Mouse (Mus musculus) hindbrain, embryonic 16.5 days (tissue): ENCODE results near the gene Rasgef1c. TPM values are rescaled to one million over a fixed set of nuclear protein-coding genes. Genes with fewer than 3 reads are reported as not detected.

Experiments
- ATAC-seq: fragments of 200-750 bp; cut with Nextera tagmentation; 2 replicates; pipeline ENCODE4 v1.8.0; 2017; ENCODE audit warnings: moderate TSS enrichment, moderate library complexity
- H3K27ac ChIP-seq: fragments of 300-500 bp; sonication (generic); 2 replicates; pipeline ENCODE4 v1.5.1; 2014; ENCODE audit warnings: low read depth, mild to moderate bottlenecking, control low read depth, low read length, moderate library complexity
- H3K27me3 ChIP-seq: fragments of 300-500 bp; sonication (generic); replicated peaks from 2 replicates; pipeline ENCODE4 v1.6.1; 2014; ENCODE audit warnings: low read length; ENCODE audit not compliant: control insufficient read depth, insufficient read depth
- H3K36me3 ChIP-seq: fragments of 300-500 bp; sonication (generic); 2 replicates; pipeline ENCODE4 v1.6.1; 2014; ENCODE audit warnings: mild to moderate bottlenecking, low read length, moderate library complexity, mixed read lengths; ENCODE audit not compliant: control insufficient read depth, insufficient read depth
- H3K4me1 ChIP-seq: fragments of 300-500 bp; sonication (generic); 2 replicates; pipeline ENCODE4 v1.6.1; 2014; ENCODE audit warnings: low read depth, low read length; ENCODE audit not compliant: control insufficient read depth, insufficient read depth
- H3K4me2 ChIP-seq: fragments of 300-500 bp; sonication (generic); 2 replicates; pipeline ENCODE4 v1.6.1; 2014; ENCODE audit warnings: mild to moderate bottlenecking, low read length, control low read depth, moderate library complexity
- H3K4me3 ChIP-seq: fragments of 300-500 bp; sonication (generic); 2 replicates; pipeline ENCODE4 v1.5.1; 2014; ENCODE audit warnings: mild to moderate bottlenecking, low read length, control low read depth, moderate library complexity
- H3K9ac ChIP-seq: fragments of 300-500 bp; sonication (generic); 2 replicates; pipeline ENCODE4 v1.6.1; 2014; ENCODE audit warnings: low read depth, mild to moderate bottlenecking, control low read depth, low read length, moderate library complexity
- H3K9me3 ChIP-seq: fragments of 300-500 bp; sonication (generic); 2 replicates; pipeline ENCODE4 v1.6.1; 2014; ENCODE audit warnings: mild to moderate bottlenecking, low read length, moderate library complexity; ENCODE audit not compliant: control insufficient read depth
- WGBS: fragments of 180-500 bp; shearing (Covaris S2); extraction: QIAGEN DNeasy Blood & Tissue Kit; methylation state at CpG from one replicate; pipeline ENCODE4 v1.1.7; 2014; 5-methylcytosine and 5-hydroxymethylcytosine counted together
- polyA plus RNA-seq: library from polyadenylated mRNA; unstranded; fragments of >200 nt; fragmentation: Nextera tagmentation; extraction: Ambion mirVana; gene quantifications from 2 replicates; pipeline ENCODE4 v1.2.1, GENCODE M21; 2015

The Rasgef1c gene
- polyA plus RNA-seq, 1 experiment from 2014 or later = 34.7 TPM

GRCm38 (mm10) chr11:49996398-49996797 lies 94.8 kb downstream of the Rasgef1c start:
- Histone ChIP-seq H3K36me3 (no peaks in the 10 kb centered on the region), H3K4me3 (no peak overlapping the region), H3K9me3 (no peaks in the 10 kb centered on the region), H3K4me1 (no peaks in the 10 kb centered on the region), H3K9ac (no peak overlapping the region), H3K4me2 (no peak overlapping the region), H3K27ac (no peak overlapping the region), H3K27me3 (no peaks in the 10 kb centered on the region)
- ATAC-seq = no peak
- WGBS = 77% methylated on average over 4 of the region's 4 CpGs

- Histone ChIP-seq H3K4me1 (no peaks in the 10 kb centered on the region), H3K27ac (no peak overlapping the region), H3K9ac (no peak overlapping the region), H3K9me3 (no peaks in the 10 kb centered on the region), H3K36me3 (no peaks in the 10 kb centered on the region), H3K4me3 (no peak overlapping the region), H3K4me2 (no peak overlapping the region), H3K27me3 (no peaks in the 10 kb centered on the region)
- ATAC-seq = no peak
- 91% methylated on average over 5 of the region's 5 CpGs for WGBS
These were observed 95.7 kb downstream of the Rasgef1c start for GRCm38 (mm10) chr11:49997321-49997720.

- no peak overlapping the region for H3K4me3 ChIP-seq
- H3K36me3 ChIP-seq = no peaks in the 10 kb centered on the region
- H3K9me3 ChIP-seq = no peaks in the 10 kb centered on the region
- no peak overlapping the region for H3K4me2 ChIP-seq
- H3K9ac ChIP-seq = no peak overlapping the region
- H3K4me1 ChIP-seq = no peaks in the 10 kb centered on the region; the same call in 1 of the 2 replicates
- WGBS = 94% methylated on average over 4 of the region's 4 CpGs
- no peaks in the 10 kb centered on the region for H3K27me3 ChIP-seq
- no peak for ATAC-seq
- no peak overlapping the region for H3K27ac ChIP-seq
These were observed 101.2 kb downstream of the Rasgef1c start for GRCm38 (mm10) chr11:50002853-50003252.

- H3K4me3 ChIP-seq = no peak overlapping the region
- no peak overlapping the region for H3K4me2 ChIP-seq
- no peaks in the 10 kb centered on the region; the same call in 1 of the 2 replicates for H3K4me1 ChIP-seq
- no peak overlapping the region for H3K9ac ChIP-seq
- H3K36me3 ChIP-seq = no peaks in the 10 kb centered on the region
- 67% methylated on average over 10 of the region's 10 CpGs for WGBS
- H3K9me3 ChIP-seq = no peaks in the 10 kb centered on the region
- no peaks in the 10 kb centered on the region; the same call in 1 of the 2 replicates for H3K27me3 ChIP-seq
- ATAC-seq = no peak
- no peak overlapping the region for H3K27ac ChIP-seq
These were observed 106.1 kb downstream of the Rasgef1c start for GRCm38 (mm10) chr11:50007776-50008175.

GRCm38 (mm10) chr11:50008231-50008630 lies 106.6 kb downstream of the Rasgef1c start:
- ATAC-seq = no peak
- H3K36me3 ChIP-seq = no peaks in the 10 kb centered on the region
- 20% methylated on average over 5 of the region's 5 CpGs for WGBS
- no peaks in the 10 kb centered on the region; the same call in 1 of the 2 replicates for H3K4me1 ChIP-seq
- no peak overlapping the region for H3K4me2 ChIP-seq
- H3K27me3 ChIP-seq = no peaks in the 10 kb centered on the region; the same call in 1 of the 2 replicates
- no peak overlapping the region for H3K9ac ChIP-seq
- no peak overlapping the region for H3K27ac ChIP-seq
- H3K9me3 ChIP-seq = no peaks in the 10 kb centered on the region
- H3K4me3 ChIP-seq = no peak overlapping the region

- H3K36me3 ChIP-seq = no peaks in the 10 kb centered on the region
- no peak overlapping the region for H3K9ac ChIP-seq
- H3K4me2 ChIP-seq = no peak overlapping the region
- no peak for ATAC-seq
- H3K4me3 ChIP-seq = no peak overlapping the region
- H3K9me3 ChIP-seq = no peaks in the 10 kb centered on the region
- no peaks in the 10 kb centered on the region; the same call in 1 of the 2 replicates for H3K27me3 ChIP-seq
- no peak overlapping the region for H3K27ac ChIP-seq
- WGBS = 91% methylated on average over 5 of the region's 6 CpGs
- no peaks in the 10 kb centered on the region; the same call in 1 of the 2 replicates for H3K4me1 ChIP-seq
These were observed 111.4 kb downstream of the Rasgef1c start for GRCm38 (mm10) chr11:50013016-50013415.

GRCm38 (mm10) chr11:50016503-50016902 lies 114.9 kb downstream of the Rasgef1c start:
- WGBS = 83% methylated on average over 5 of the region's 5 CpGs

GRCm38 (mm10) chr11:50017511-50017910 lies 115.9 kb downstream of the Rasgef1c start:
- ATAC-seq = no peak
- Histone ChIP-seq H3K36me3 (no peaks in the 10 kb centered on the region), H3K4me3 (no peak overlapping the region), H3K4me2 (no peak overlapping the region), H3K27ac (no peak overlapping the region), H3K9me3 (no peaks in the 10 kb centered on the region), H3K9ac (no peak overlapping the region), H3K4me1 (no peaks in the 10 kb centered on the region), H3K27me3 (no peaks in the 10 kb centered on the region)
- WGBS = 83% methylated on average over 7 of the region's 7 CpGs

More at GRCm38 (mm10) chr11:50016503-50016902, 114.9 kb downstream of the Rasgef1c start:
- H3K4me2 ChIP-seq = no peak overlapping the region
- ATAC-seq = no peak
- H3K4me3 ChIP-seq = no peak overlapping the region
- H3K9me3 ChIP-seq = no peaks in the 10 kb centered on the region
- no peaks in the 10 kb centered on the region for H3K4me1 ChIP-seq
- no peak overlapping the region for H3K9ac ChIP-seq
- no peaks in the 10 kb centered on the region for H3K27me3 ChIP-seq
- no peaks in the 10 kb centered on the region for H3K36me3 ChIP-seq
- H3K27ac ChIP-seq = no peak overlapping the region

GRCm38 (mm10) chr11:50018848-50019247 lies 117.2 kb downstream of the Rasgef1c start:
- H3K4me3 ChIP-seq = no peak overlapping the region
- H3K9me3 ChIP-seq = no peaks in the 10 kb centered on the region
- H3K36me3 ChIP-seq = no peaks in the 10 kb centered on the region
- ATAC-seq = no peak
- no peaks in the 10 kb centered on the region for H3K27me3 ChIP-seq
- no peaks in the 10 kb centered on the region for H3K4me1 ChIP-seq
- no peak overlapping the region for H3K4me2 ChIP-seq
- no peak overlapping the region for H3K27ac ChIP-seq
- H3K9ac ChIP-seq = no peak overlapping the region

- H3K4me2 ChIP-seq = no peak overlapping the region
- no peak overlapping the region for H3K27ac ChIP-seq
- H3K9me3 ChIP-seq = no peaks in the 10 kb centered on the region
- no peak overlapping the region for H3K4me3 ChIP-seq
- no peak for ATAC-seq
- H3K27me3 ChIP-seq = no peaks in the 10 kb centered on the region
- no peaks in the 10 kb centered on the region for H3K36me3 ChIP-seq
- WGBS = 66% methylated on average over 3 of the region's 3 CpGs
- no peak overlapping the region for H3K9ac ChIP-seq
- peaks cover 8% of the 10 kb centered on the region for H3K4me1 ChIP-seq
These were observed 120.5 kb downstream of the Rasgef1c start for GRCm38 (mm10) chr11:50022085-50022484.
